Mouse (Mus musculus) gastrocnemius, postnatal 36 days (tissue): ENCODE results near the gene Pdlim3. TPM values are rescaled to one million over a fixed set of nuclear protein-coding genes. Genes with fewer than 3 reads are reported as not detected.
A peak's percentile ranks its signal among the peaks of the same experiment; 100 is the strongest.

Source experiments
- DNase-seq, 2 experiments: peaks; one replicate each; pipeline ENCODE4 v3.0.0; 2022
- intact Hi-C: fragments of 180-260 bp; cut with DNase I; formaldehyde crosslinking; loops from one replicate; pipeline ENCODE4 v1.15.1; 2025
- total RNA-seq, 2 experiments: library from RNA; stranded (reverse); gene quantifications; 2 replicates each; pipeline ENCODE4 v1.2.3; 2021

Gene Pdlim3
- total RNA-seq, 2 experiments from 2014 or later = 579 to 670 TPM

DNA sequence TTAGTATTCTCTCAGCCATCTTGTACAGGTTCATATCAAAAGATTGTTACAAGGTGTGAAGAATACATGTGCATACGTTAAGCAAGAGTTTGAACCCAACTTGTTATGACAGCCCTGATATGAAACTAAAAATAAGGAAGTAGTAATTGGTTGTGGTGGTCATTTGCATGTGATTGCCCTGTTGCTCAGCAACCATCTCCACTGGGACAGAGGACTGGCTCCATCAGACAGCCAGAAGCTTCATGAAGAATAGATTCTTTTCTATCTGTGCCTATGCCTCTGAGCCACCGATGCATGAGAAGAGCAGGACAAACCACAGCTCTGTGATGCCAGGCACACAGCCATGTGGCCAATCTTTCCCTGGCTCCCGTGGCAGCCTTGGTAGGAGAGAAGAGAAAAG is 14.5 kb downstream of the Pdlim3 start:
- no peak for DNase-seq
- intact Hi-C loops = no loop called here

GRCm38 (mm10) chr8:45901626-45902025 is 16.4 kb downstream of the Pdlim3 start:
- intact Hi-C loops = no loop called here
- DNase-seq = no peak

DNA sequence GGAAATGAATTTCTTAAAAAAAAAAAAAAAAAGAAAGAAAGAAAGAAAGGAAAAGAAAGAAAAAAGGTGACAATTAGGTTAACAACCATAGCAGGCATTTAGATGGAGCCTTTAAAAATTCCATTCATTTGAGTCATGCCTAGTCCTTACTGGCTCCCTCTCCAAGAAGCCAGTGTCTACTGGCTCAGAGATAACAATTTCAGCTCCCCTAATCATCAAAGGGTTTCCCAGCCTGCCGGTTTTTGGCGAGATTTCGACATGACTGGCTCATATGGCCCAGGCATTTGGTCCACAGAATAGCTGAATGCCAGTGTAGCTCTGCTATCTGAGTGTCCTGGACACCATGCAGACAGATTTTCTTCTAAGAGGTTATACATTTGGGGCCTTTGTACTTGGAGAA is 18.4 kb downstream of the Pdlim3 start:
- no peak for DNase-seq
- intact Hi-C loops = no loop called here

DNA sequence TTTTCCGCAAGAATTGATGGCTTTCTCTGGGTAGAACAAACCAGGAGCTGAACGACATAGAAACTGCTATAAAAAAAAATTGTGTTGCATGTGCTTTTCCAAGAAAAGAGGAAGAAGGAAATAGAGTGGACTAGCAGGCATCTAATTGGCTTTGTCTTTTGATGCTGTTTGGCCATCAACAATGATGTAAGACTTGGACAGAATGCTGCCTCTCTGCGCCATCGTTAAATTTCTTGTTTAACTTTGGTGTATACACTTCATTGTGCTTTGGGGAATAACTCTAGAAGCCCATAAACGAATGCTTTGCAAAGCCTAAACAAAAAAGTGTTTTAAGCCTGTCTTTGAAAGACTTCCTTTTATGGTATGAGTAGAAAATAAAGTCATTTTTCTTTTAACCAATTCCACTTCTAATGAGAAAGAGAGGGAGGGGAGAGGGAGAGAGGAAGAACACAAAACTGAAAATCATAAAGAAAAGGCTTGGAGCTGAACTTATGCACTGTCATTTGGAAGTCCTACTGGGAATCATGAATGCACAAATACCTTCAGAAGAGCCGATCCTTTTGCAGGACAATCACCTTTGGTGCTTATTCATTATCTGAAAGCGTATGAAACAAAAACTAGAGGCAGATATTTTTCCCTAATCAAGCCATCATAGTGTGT is 20.5 kb downstream of the Pdlim3 start:
- no peak for DNase-seq
- intact Hi-C loops = no loop called here

GRCm38 (mm10) chr8:45906251-45906619 is 21.0 kb downstream of the Pdlim3 start:
- intact Hi-C loops = no loop called here
- DNase-seq = no peak

GRCm38 (mm10) chr8:45913707-45914106 is 28.4 kb downstream of the Pdlim3 start:
- intact Hi-C loops = no loop called here

DNA sequence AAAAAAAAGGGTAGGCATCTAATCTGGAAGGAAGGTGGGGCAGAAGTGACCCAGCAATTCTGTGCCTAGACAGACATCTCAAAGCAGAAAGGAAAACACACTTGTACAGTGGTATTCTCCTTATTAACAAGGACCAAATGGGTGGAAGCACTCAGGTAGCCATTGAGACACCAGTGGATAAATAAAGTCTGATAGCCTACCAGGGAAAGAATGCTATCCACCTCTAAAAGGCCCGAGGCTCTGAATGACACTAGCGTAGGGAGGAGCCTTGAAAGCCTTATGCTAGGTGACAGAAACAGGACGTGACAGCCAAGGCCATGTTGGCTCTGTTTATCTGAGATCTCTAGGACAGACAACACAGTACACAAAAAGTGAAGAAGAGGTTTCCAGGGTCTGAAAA is 31.2 kb downstream of the Pdlim3 start:
- intact Hi-C loops = no loop called here
- DNase-seq = no peak

More at GRCm38 (mm10) chr8:45913707-45914106, 28.4 kb downstream of the Pdlim3 start:
- no peak for DNase-seq

GRCm38 (mm10) chr8:45917040-45917679 is 31.9 kb downstream of the Pdlim3 start:
- intact Hi-C loops = no loop called here
- DNase-seq = no peak

- no peak for DNase-seq
- intact Hi-C loops = no loop called here
These were observed 33.6 kb downstream of the Pdlim3 start for GRCm38 (mm10) chr8:45918891-45919290.

DNA sequence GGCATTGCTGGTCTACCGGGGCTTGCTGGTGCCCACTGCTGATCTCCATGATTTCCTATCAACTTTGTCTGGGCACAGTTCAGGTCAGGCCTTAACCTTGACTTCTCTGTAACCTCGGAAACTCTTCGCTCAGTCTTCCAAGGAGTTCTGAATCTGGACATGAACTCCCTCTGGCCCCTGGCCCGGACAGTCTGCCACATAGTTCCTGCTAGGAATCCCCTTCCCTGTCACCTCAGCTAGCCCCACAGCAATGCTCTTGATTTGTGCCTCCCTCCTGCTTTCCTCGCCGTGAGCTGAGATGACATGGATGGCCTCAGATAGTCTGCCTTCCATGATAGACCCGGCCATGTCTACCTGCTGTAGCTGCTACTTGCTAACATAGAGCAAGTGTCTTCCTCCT is 35.1 kb downstream of the Pdlim3 start:
- intact Hi-C loops = no loop called here
- DNase-seq = no peak

DNA sequence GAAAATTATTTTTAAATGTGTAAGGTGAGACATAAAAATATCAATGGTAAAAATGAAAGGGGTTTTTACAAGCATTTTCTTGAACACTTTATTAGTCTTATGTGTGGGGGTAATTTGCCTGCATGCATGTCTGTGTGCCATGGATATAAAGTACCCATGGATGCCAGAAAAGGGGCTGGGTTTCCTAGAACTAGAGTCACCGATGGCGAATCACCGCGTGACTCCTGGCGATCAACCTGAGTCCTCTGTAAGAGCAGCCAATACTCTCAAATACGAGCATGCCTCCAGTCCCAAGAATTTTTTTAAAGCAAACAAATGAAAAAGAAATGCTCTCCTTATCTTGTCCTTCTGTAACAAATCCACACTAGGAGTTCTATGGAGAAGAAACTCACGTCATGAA is 36.9 kb downstream of the Pdlim3 start:
- intact Hi-C loops = no loop called here
- DNase-seq = no peak

GRCm38 (mm10) chr8:45934582-45935014 is 49.3 kb downstream of the Pdlim3 start, which contains the start of gene Ccdc110:
Gene Ccdc110, plus strand, starts transcription at chr8:45934619.
- intact Hi-C loops = loop anchor here (1.0 to 5.0 kb wide), 4 partner anchors 117 to 497 kb away; no protein-coding TSS in a partner anchor
- DNase-seq = peak; percentile 94 to 95

- intact Hi-C loops = loop anchor here (5.0 kb wide), 3 partner anchors 140 to 500 kb away; no protein-coding TSS in a partner anchor
- DNase-seq = no peak
These were observed 51.7 kb downstream of the Pdlim3 start for GRCm38 (mm10) chr8:45936986-45937385.

- DNase-seq = no peak
- intact Hi-C loops = no loop called here
These were observed 61.0 kb downstream of the Pdlim3 start for GRCm38 (mm10) chr8:45946283-45946682.

- intact Hi-C loops = no loop called here
- no peak for DNase-seq
These were observed 65.4 kb downstream of the Pdlim3 start for GRCm38 (mm10) chr8:45950622-45951021.

Other genes starting within 250 kb of the Pdlim3 start
- gene Ccdc110, start 49.2 kb downstream of the Pdlim3 start, total RNA-seq = not detected
- under 1 TPM; 0.27 to 0.31 TPM for gene 1700029J07Rik, start 89.8 kb downstream of the Pdlim3 start, total RNA-seq
- 10 to 100 TPM; 34.8 to 39.5 TPM for gene Ufsp2, start 90.1 kb downstream of the Pdlim3 start, total RNA-seq
- 1 to 10 TPM in 1 of 2 experiments, under 1 TPM in 1; 0.94 to 2.9 TPM for gene Lrp2bp, start 113.8 kb downstream of the Pdlim3 start, total RNA-seq
- 1 to 10 TPM; 1.9 to 2.0 TPM for gene Ankrd37, start 120.2 kb downstream of the Pdlim3 start, total RNA-seq